Mouse (Mus musculus): ENCODE data around the gene Ephb3.
"Not testable (repeated sequence)": the region's sequence is repeated elsewhere in the genome, so short reads cannot be mapped to it uniquely, and the experiment has no call there.

Ephb3 gene

DNA sequence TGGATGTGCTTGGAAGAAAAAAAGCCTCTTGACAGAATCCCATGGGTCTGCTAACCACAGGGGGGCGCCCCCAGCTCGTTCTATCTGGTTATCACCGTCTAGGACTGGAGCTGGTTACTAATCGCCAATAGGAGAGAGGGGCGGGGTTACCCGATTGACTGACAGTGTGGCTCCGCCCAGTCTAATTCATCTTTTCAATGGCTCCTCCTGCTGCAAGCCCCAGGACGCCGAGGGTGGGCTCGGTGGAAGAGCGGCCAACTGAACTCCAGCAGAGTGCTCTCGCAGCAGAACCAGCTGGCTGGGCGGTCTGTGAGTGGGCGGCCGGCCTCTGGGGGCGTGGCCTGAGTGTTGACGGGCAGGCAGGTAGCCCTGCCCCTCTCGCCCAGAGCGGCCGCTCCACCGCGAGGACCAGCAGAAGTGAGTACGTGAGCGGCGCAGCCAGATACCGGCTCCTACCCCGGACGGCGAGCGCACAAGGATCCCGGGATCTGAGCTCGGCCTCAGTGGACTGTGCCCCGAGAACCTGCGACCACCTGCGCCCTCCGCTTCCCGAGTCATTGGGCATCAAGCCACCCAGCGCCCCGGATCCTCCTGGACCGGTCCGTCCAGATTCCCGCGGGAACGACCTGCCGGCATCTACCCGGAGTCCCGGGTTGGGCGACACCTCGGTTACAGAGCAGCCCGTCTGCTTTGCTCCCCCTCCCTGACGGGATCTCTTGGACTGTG, at the start of gene Ephb3:
Gene Ephb3 (plus strand): TSS at position 389 of the 726 bp plus-strand sequence.
- peak; percentile 98 for DNase-seq (ENCODE audit: low read depth, low spot score)

DNA sequence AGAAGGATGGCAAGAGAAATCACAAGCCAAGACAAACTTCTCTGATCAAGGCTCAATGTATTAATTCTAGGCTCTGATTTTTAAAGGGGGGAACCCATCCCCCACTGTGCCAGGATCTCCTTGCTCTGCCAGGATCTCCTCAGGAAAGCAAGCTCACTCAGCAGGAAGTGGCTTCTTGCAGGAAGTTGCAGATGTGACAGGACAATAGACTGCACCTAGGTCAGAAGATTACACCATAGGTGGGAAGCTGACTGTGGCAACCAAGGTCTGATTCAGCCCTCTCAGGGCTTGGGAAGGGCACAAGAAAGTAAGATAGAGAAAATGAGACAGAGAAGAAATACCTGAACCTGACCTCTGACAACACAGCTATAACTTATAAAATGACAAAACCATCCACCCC, 48.3 kb upstream of the Ephb3 start:
- not testable (repeated sequence) for DNase-seq (ENCODE audit: low read depth, low spot score)

DNA sequence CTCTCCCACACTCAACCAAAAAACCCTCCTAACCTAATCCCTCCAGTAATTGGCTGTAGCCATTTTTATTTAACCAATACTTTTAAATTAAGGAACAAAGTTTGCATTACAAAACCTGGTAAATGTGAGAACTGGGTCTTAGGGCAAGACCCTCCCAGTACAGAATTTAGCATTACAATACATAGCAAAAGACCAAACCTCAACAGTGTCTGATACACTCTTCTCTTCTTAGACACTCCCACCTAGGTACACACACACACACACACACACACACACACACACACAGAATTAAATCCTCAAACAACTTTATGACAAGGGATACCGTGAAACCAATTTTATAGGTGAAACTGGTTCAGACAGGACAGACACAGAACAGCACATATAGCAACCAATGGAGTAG, 45.3 kb upstream of the Ephb3 start:
- DNase-seq (ENCODE audit: low read depth, low spot score), result not testable (repeated sequence)

DNA sequence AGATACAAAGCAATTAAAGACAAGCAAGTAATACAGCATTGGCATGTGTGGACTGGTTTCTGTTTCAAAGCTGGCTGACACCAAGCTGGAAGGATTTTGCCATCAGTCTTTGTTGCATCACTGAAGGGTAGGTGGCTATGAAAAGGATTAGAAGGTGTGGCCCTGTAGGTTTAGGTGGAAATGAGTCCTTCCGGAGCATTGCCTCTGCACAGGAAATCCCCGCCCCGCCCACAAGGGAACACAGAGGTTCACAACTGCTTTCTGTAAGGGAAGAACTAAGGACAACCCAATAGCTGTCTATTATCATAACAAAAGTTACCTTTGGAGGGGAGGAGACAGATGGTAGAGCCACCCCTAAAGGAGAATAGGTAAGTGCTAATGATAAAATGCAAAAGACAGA, 41.1 kb upstream of the Ephb3 start:
- DNase-seq (ENCODE audit: low read depth, low spot score), result not testable (repeated sequence)

DNA sequence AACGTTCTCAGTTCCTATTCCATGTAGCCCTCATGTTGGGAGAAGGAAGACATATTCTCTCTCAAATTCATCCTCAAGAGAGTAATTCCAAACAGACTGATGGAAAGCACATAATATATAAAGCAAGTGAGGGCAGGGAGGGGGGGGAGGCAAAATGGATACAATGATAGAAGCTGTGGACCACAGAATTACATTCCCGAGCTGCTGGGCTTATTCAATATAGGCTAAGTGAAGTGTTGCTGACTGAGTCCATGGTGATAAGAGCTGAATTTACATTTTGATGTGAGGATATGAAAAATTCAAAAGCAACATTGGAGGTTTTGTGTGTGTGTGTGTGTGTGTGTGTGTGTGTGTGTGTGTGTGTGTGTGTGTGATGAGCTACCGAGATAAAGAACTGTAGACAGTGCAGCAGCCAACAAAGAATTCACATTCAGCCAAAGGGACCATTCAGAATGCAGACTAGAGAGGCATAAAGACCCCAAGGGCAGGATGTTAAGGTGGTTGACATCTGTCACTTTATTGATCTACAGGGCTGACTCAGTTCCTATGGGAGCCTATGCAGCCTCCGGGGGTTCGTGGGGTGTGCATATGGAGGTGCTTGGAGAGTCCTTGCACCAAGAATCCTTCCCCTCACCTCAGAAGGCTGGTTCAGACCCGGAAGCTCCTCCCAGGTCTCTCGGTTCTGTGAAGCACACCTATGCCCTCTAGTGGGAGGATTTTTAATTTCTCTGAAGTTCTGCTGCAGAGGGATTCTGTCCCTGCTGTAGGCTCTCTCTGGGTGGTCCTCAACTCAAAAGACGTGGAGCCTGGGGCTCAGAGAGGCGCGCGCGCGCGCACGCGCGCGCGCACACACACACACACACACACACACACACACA, 39.0 kb upstream of the Ephb3 start:
- DNase-seq (ENCODE audit: low read depth, low spot score), result not testable (repeated sequence)

DNA sequence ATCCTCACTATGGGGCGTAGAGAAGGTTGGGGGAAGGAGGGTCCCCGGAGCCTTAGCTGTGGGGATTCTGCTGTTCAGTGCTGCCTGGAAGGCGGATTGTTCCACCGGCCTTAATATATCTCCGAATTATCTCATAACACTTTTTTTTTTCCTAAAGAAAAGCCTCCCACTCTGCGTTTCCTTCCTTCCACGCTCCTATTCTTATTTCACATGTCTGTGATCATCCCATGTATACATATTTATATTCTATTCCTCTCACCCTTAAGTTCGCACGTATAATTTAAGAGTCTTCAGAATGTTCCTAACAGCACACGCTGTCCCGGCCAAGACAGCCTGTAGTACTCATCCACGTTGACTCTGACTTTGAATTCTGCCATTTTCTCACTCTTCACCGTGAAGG, 35.8 kb upstream of the Ephb3 start:
- peak; percentile 70 for DNase-seq (ENCODE audit: low read depth, low spot score)

DNA sequence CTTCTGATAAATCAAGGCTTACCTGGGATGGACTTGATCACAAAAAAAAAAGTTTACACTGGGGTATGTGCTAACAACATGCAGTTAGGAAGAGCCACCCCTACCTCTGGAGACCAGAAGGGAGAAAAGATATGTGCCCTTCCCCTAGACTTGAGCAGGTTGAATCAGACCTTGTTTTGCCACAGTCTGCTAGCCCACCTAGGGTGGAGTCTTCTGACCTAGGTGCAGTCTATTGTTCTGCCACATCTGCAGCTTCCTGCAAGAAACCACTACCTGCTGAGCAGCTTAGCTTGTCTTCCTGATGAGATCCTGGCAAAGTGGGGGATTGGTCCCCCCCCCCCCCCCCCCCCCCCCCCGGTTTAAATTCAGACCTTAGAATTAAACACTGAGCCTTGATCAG, 29.3 kb upstream of the Ephb3 start:
- DNase-seq (ENCODE audit: low read depth, low spot score), result no peak

DNA sequence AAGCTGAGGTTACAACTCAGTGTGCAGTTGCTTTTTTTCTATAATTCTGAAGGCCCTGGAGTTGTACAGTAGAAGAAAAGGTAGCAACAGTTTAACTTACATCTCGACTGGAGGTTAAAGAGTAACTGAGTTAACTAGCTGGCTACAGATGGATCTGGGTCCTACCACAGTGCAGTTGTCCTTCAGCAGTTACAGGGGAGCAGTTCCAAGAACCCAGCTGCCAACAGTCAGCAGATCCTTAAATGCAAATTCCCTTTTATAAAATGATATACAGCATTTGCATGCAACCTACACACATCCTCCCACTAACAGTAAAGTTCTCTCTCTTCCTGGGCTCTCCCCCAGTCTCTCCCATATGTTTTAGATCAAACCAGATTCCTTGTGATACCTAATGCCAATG, 22.4 kb upstream of the Ephb3 start:
- peak; percentile 88 for DNase-seq (ENCODE audit: low read depth, low spot score)

DNA sequence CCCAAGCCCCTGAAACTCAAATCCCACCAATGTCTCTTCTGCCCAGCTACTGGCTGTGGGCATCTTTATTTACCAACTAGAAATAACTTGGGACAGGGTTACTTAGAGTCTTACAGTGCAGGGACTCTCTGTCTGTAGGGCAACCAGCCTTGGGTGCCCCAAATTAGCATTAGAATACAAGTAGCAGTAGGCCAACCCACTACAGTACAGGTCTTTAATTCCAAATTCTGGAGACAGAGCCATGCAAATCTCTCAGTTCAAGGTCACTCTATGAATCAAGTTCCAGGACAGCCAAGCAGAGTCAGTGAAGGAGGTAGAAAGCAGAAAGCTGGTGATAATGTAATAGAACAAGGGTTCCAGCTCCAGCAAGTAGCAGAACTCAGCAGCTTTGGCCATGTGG, 19.9 kb upstream of the Ephb3 start:
- DNase-seq (ENCODE audit: low read depth, low spot score), result no peak

DNA sequence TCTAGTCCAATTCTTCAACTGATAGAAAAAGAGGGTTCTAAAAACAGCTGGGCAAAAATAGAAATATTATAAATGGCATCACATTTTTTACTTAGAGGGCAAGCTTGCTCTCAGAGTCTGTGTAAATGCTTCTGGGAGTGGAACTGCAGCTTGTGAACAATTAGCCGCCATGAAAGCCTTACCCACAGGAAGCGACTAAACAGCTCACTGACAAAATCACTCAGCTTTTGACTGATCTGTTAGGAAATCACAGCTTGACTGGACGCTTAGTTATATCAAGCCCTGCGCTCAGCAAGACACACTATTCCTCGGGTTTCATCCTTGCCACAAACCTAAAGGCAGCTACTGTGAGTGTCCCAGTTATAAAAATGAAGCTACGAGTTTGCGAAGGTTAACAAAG, 17.0 kb upstream of the Ephb3 start:
- DNase-seq (ENCODE audit: low read depth, low spot score), result peak; percentile 75

DNA sequence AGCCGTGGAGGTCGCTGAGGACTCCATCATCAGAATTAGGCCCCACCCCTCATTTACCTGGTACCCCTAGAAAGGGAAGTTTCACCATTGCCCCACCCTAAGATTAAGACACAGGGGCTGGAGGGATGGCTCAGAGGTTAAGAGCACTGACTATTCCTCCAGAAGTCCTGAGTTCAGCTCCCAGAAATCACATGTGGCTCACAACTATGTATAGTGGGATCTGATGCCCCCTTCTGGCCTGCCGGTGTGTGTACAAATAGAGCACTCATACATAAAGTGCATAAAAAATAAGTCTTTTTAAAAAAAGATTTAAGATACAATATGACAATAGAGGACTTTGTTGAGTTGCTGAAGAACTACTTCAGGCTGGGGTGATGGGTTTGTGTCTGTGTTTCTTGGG, 16.2 kb upstream of the Ephb3 start:
- DNase-seq (ENCODE audit: low read depth, low spot score), result no peak

DNA sequence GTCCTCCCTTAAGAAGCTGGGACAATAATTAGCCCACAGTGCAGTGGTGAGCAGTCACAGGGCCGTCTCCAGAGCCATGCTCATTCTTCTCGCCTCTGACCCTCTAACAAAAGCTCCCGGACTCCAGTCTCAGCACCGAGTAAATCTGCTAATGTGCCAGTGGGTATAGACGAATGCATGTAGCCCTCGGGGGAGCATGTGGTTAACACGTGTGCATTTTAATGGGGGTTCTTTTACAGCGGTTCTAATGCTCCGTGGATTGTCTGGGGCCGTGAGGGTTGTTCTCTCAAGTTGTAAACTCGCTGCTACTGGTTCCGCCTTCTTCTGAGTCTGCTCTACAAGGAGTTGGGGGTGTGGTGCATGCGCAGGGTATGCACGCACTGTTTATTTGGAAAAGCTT, 13.0 kb upstream of the Ephb3 start:
- DNase-seq (ENCODE audit: low read depth, low spot score), result no peak

DNA sequence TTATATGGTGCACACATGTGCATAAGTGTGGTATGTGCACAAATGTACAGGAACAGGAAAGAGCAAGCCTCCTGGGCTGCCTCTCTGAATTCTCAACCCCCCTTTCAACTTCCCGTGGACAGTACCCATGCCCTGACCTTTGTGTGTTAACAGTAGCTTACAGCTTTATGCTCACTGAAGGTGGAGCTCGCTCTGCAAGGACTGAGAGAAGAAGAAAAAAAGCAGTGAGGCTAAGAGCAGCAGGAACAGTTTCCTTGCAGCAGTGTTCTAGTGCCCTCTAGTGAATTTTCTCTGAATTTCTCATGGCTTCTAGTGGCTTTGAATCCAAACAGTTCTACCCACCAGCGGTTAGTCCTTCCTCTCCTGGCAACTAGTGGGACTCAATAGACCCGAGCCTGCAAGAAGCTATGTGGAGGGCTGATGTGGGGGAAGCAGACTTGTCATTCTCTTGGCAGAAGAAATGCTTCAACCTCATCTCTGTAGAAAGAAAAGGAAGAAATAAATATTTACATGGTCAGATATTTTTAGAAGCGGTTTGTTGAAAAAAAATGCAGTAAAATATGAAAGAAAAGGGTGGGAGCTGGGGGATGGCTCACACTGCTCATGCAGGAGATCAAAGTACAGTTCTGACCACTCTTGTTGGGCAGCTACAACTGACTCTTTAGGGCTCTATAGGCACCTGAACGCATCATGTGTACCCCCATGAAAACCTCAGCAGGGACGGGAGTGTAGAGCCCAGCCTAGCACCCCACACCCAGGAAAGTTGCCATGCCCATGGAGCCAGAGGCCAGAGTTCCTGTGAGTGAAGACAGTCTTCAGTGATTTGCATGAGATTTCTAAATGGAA, 11.8 kb upstream of the Ephb3 start:
- peak; percentile 83 for DNase-seq (ENCODE audit: low read depth, low spot score)

DNA sequence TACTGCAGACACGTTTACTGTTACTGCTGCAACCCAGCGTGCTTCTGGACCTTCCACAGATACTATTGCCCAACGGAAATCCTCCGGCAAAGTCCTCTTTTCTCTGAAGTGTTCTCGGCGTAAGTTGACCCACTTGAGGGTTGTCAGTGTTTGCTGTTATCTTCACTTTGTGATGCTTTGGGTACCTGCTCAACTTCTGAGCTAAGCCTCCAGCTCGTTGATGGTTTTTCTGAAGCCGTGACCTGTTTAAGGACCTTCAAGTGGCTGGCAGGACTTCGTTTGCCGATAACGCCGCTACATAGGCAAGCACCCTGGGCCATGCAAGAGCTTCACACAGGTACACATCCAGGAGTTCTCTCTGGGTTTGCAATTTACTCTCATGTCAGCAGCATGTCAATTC, 10.4 kb upstream of the Ephb3 start:
- DNase-seq (ENCODE audit: low read depth, low spot score), result no peak

DNA sequence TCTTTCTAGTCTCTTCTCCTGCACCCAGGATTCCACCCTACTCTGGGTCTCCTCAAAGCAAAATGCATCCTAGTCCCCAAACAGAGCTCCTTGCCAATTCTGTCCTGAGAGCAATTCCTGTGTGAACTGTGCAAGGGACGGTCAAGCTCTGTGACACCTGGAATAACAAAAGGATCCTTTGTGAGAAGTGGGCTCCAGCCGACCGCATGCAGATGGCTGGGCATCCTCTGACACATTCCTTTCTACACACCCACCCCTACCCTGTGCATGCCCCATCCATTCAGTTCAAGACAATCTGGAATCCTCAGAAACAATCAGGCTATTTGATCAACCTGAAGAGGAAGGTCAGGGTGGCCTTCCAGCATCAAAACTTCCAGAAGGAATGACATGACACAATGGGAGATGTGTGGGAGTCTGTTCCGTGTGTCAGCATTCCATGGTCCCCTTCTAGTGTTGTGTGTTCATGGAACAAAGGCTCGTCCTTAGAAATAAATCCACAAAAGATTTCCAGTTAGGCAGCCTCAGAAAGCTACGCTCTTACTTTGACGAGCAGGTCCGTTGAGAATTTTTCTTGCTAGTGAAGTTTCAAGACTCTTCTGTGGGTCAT, 9.2 kb upstream of the Ephb3 start:
- DNase-seq (ENCODE audit: low read depth, low spot score), result no peak

DNA sequence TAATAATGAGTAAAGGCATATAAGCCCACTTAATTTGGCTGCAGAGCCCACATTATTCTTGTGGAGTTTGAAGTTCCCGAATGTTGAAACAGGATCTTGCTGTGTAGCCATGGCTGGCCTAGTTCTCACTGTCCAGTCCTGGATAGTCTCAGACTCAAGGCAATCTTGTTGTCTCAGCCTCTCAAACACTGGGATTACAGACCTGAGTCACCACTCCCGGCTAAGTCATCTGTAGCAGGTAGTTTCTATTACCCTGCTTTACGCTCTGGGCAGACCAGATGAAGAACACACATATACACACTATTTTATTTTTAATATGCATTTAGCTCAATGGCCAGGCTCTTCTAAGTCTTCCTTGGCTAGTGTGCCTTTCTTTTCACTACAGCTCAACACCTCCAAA, 8.0 kb upstream of the Ephb3 start:
- no peak for DNase-seq (ENCODE audit: low read depth, low spot score)

DNA sequence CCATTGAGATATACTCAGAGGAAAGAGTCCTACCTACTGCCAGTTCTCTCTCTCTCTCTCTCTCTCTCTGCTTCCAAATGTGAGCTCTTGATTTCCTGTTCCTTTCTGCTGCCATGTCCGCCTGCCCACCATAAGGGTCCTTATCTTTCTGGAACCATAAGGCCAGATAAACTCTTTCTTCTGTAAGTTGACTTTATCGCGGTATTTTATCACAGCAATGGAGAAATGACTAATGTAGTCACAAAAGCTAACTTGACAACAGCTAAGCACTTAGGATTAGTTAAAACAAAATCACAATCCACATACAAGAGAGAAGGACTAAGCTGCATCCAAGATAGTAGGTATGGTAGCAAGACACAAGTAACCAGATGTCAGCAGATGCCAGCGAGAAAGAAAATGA, 7.0 kb upstream of the Ephb3 start:
- DNase-seq (ENCODE audit: low read depth, low spot score), result no peak

DNA sequence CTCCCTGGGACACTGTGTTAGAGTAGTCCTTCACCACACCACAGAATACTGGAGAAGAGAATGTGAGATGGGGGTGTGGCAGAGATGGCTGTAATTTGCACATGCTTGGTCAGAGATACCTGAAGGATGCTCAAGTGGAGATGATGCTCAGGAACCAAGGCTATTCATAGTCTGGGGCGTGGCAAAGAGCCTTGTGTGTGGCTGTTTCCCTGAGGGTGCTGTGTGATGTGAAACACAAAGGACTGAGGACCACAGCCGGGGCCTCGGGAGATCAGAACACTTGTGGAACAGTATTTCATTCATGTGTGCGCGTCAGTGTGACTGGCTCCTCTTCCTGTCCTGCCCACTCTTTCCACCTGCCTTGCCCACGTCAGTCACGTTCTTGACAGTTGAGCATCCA, 6.5 kb upstream of the Ephb3 start:
- no peak for DNase-seq (ENCODE audit: low read depth, low spot score)

DNA sequence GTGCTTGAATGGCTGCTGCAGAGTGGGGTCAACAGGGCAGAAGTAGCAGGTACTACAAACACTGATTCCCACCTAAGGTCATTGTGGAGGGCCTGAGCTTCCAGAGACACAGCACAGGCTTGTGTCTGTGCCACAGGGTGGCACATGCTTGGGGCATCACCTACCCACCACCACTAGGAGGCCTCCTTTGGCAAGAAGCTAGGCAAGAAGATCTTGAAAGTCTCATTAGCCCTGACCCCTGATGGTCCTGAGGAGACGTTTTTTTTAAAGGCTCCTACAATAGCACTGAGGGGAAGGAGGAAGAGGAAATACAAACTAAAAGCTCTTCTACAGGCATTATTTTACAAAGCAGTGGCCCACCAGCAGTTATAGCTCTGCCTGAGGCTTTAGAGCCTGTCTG, 6.0 kb upstream of the Ephb3 start:
- no peak for DNase-seq (ENCODE audit: low read depth, low spot score)

DNA sequence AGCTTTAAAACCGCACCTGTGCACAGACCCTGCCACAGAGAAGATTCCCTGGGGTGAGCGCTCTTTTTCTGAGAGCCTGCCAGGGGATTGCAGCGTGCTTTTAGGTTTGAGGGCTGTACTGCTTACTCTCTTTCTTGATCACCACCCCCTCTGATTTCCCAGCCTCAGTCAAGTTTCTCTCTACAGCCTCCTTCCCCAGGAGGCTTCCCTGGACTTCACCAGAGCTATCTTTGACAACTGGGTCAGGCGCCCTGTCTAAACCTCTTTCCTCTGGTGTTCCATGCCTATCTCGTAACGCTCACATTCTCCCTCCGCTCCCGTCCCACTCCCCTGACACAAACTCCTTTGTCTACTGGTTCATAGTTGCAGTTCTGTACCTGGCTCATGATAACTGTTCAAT, 5.1 kb upstream of the Ephb3 start:
- no peak for DNase-seq (ENCODE audit: low read depth, low spot score)

DNA sequence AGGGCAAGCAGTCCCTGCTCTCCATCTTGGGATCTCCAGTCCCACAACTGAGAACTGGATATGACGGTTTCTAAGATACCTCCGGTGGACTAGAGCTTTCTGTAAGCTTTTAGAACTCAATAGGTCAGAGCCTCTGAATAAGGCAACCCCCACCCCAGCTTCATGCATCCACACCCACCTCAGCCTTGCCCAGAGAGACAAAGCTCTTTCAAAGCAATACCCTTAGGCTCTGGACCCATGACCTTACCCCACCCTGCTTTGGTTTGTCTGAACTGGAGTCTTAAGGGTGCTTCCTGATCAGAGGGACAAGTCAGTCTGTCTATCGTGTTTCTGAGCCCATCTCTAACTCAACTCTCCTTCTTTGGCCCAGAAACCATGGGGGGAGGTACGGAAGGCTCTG, 1.8 kb upstream of the Ephb3 start:
- no peak for DNase-seq (ENCODE audit: low read depth, low spot score)
